Mouse (Mus musculus) skeletal muscle tissue, adult 2 months (tissue): Measurements from ENCODE around the gene Golga2.
A peak's percentile ranks its signal among the peaks of the same experiment; 100 is the strongest.

ENCODE experiments used
- DNase-seq: peaks from one replicate; pipeline ENCODE4 v3.0.0-alpha.2; 2012; ENCODE audit warnings: low read depth, low spot score

The Golga2 gene

GRCm38 (mm10) chr2:32287334-32287840 is at the start of gene Golga2:
Golga2 (plus strand) TSS chr2:32287384.
- DNase-seq, result no peak

GRCm38 (mm10) chr2:32237571-32237970 is 49.6 kb upstream of the Golga2 start:
- DNase-seq, result no peak

- DNase-seq, result no peak
Measured at GRCm38 (mm10) chr2:32238708-32239435, 48.3 kb upstream of the Golga2 start.

GRCm38 (mm10) chr2:32240591-32240990 is 46.6 kb upstream of the Golga2 start:
- no peak for DNase-seq

GRCm38 (mm10) chr2:32242986-32243385 is 44.2 kb upstream of the Golga2 start:
- DNase-seq, result no peak

GRCm38 (mm10) chr2:32246741-32247140 is 40.4 kb upstream of the Golga2 start:
- DNase-seq, result no peak

GRCm38 (mm10) chr2:32248377-32249361 is 38.5 kb upstream of the Golga2 start:
- DNase-seq, result peak; percentile 57

GRCm38 (mm10) chr2:32251791-32252527 is 35.2 kb upstream of the Golga2 start:
- DNase-seq, result peak; percentile 76

GRCm38 (mm10) chr2:32252658-32253057 is 34.5 kb upstream of the Golga2 start:
- DNase-seq, result no peak

- DNase-seq, result no peak
Measured at GRCm38 (mm10) chr2:32253352-32253751, 33.8 kb upstream of the Golga2 start.

GRCm38 (mm10) chr2:32254563-32254962 is 32.6 kb upstream of the Golga2 start:
- DNase-seq, result no peak

- no peak for DNase-seq
Measured at GRCm38 (mm10) chr2:32256273-32256672, 30.9 kb upstream of the Golga2 start.

- DNase-seq, result no peak
Measured at GRCm38 (mm10) chr2:32258887-32259533, 28.2 kb upstream of the Golga2 start.

GRCm38 (mm10) chr2:32259657-32260417 is 27.3 kb upstream of the Golga2 start, which contains the start of gene Uck1:
Uck1 (minus strand) TSS chr2:32260159.
- DNase-seq, result peak; percentile 93

GRCm38 (mm10) chr2:32260635-32261034 is 26.5 kb upstream of the Golga2 start:
- DNase-seq, result no peak

GRCm38 (mm10) chr2:32275823-32276222 is 11.4 kb upstream of the Golga2 start:
- no peak for DNase-seq

GRCm38 (mm10) chr2:32282289-32282688 is 4.9 kb upstream of the Golga2 start:
- no peak for DNase-seq

- DNase-seq, result peak; percentile 67
Measured at GRCm38 (mm10) chr2:32282727-32283126, 4.5 kb upstream of the Golga2 start.

- DNase-seq, result no peak
Measured at GRCm38 (mm10) chr2:32283986-32284385, 3.2 kb upstream of the Golga2 start.

- DNase-seq, result peak; percentile 100
Measured at GRCm38 (mm10) chr2:32287923-32288367, 761 bp downstream of the Golga2 start, which contains the start of gene Swi5. Swi5 (minus strand) TSS chr2:32288075.
